Mouse (Mus musculus) ES-Bruce4 (cell line): ENCODE data around the gene Vasn.

Experiments used
- EP300 ChIP-seq: IDR thresholded peaks from 2 replicates; pipeline ENCODE4 v1.6.1; 2011; ENCODE audit warnings: low read depth, low read length; ENCODE audit not compliant: insufficient read depth
- POLR2A ChIP-seq: IDR thresholded peaks from one replicate; pipeline ENCODE4 v1.8.1; 2011; ENCODE audit warnings: low read length; ENCODE audit not compliant: insufficient read depth

- no peak for TF ChIP-seq POLR2A
- TF ChIP-seq EP300 = no peak
These were observed 25.1 kb upstream of the Vasn start for GRCm38 (mm10) chr16:4614639-4615038.
